Mouse (Mus musculus) heart, postnatal 10 days (tissue): ENCODE results near the gene Rint1. TPM values are rescaled to one million over a fixed set of nuclear protein-coding genes. Genes with fewer than 3 reads are reported as not detected.
"Not testable (repeated sequence)": the region's sequence is repeated elsewhere in the genome, so short reads cannot be mapped to it uniquely, and the experiment has no call there.

ENCODE experiments used
- DNase-seq, 2 experiments: peaks; one replicate each; pipeline ENCODE4 v3.0.0; 2021
- intact Hi-C: fragments of 180-260 bp; cut with DNase I; formaldehyde crosslinking; loops from one replicate; pipeline ENCODE4 v1.15.1; 2025
- total RNA-seq, 2 experiments: library from RNA; stranded (reverse); gene quantifications; 2 replicates each; pipeline ENCODE4 v1.2.3; 2021

The Rint1 gene
- total RNA-seq, 2 experiments from 2014 or later = 17.1 to 17.4 TPM

- intact Hi-C loops = no loop called here
- no peak for DNase-seq
Measured at GRCm38 (mm10) chr5:23824171-23824733, 36.7 kb downstream of the Rint1 start.

- DNase-seq = peak; percentile 67 to 82
- intact Hi-C loops = no loop called here
Measured at GRCm38 (mm10) chr5:23826321-23827004, 39.0 kb downstream of the Rint1 start.

GRCm38 (mm10) chr5:23830897-23831752 is 43.6 kb downstream of the Rint1 start:
- intact Hi-C loops = no loop called here
- DNase-seq = peak; percentile 50 to 62

GRCm38 (mm10) chr5:23835691-23836090 is 48.2 kb downstream of the Rint1 start:
- DNase-seq, intact Hi-C loops: not testable (repeated sequence)

GRCm38 (mm10) chr5:23838158-23838557 is 50.6 kb downstream of the Rint1 start:
- intact Hi-C loops = no loop called here
- no peak for DNase-seq

GRCm38 (mm10) chr5:23843674-23844530 is 56.4 kb downstream of the Rint1 start, which contains the start of gene Tomm7:
Tomm7 (minus strand) TSS chr5:23844161.
- DNase-seq = peak; percentile 98
- intact Hi-C loops = no loop called here

GRCm38 (mm10) chr5:23844531-23844841 is 57.0 kb downstream of the Rint1 start:
- peak; percentile 60 to 69 for DNase-seq
- intact Hi-C loops = no loop called here

GRCm38 (mm10) chr5:23845141-23845540 is 57.6 kb downstream of the Rint1 start:
- intact Hi-C loops = no loop called here
- DNase-seq = no peak

GRCm38 (mm10) chr5:23850345-23851159 is 63.0 kb downstream of the Rint1 start:
- intact Hi-C loops = loop anchor here (1.0 to 5.0 kb wide), 3 partner anchors 37 to 316 kb away; no protein-coding TSS in a partner anchor
- DNase-seq = peak; percentile 93 to 95

- DNase-seq = not testable (repeated sequence)
- intact Hi-C loops = loop anchor here (2.0 to 5.0 kb wide), 2 partner anchors 36 to 316 kb away; no protein-coding TSS in a partner anchor
Measured at GRCm38 (mm10) chr5:23851160-23851555, 63.6 kb downstream of the Rint1 start.

- DNase-seq = peak in 1 of 2 experiments; percentile 38
- intact Hi-C loops = loop anchor here (5.0 kb wide), 1 partner anchor 34 kb away; no protein-coding TSS in a partner anchor
Measured at GRCm38 (mm10) chr5:23852916-23853315, 65.4 kb downstream of the Rint1 start.

GRCm38 (mm10) chr5:23855484-23855883 is 68.0 kb downstream of the Rint1 start:
- intact Hi-C loops = loop anchor here (2.0 kb wide), 1 partner anchor 223 kb away; no protein-coding TSS in a partner anchor
- no peak for DNase-seq

GRCm38 (mm10) chr5:23856164-23856563 is 68.7 kb downstream of the Rint1 start:
- no peak for DNase-seq
- intact Hi-C loops = no loop called here

- intact Hi-C loops = no loop called here
- DNase-seq = no peak
Measured at GRCm38 (mm10) chr5:23857189-23857588, 69.7 kb downstream of the Rint1 start.

GRCm38 (mm10) chr5:23858001-23858400 is 70.5 kb downstream of the Rint1 start:
- intact Hi-C loops = no loop called here
- no peak for DNase-seq

- intact Hi-C loops = no loop called here
- DNase-seq = peak; percentile 21 to 33
Measured at GRCm38 (mm10) chr5:23858643-23859042, 71.1 kb downstream of the Rint1 start.

GRCm38 (mm10) chr5:23859087-23859718 is 71.7 kb downstream of the Rint1 start:
- intact Hi-C loops = no loop called here
- DNase-seq = no peak

- intact Hi-C loops = no loop called here
- no peak for DNase-seq
Measured at GRCm38 (mm10) chr5:23859896-23860295, 72.4 kb downstream of the Rint1 start.

- intact Hi-C loops = no loop called here
- DNase-seq = no peak
Measured at GRCm38 (mm10) chr5:23861721-23862120, 74.2 kb downstream of the Rint1 start.
